Mouse (Mus musculus): ENCODE data around the gene Vmn1r71. TPM values are rescaled to one million over a fixed set of nuclear protein-coding genes. Genes with fewer than 3 reads are reported as not detected.

The Vmn1r71 gene
- not detected in 2 replicates for polyA plus RNA-seq (2012; rRNA removed)

DNA sequence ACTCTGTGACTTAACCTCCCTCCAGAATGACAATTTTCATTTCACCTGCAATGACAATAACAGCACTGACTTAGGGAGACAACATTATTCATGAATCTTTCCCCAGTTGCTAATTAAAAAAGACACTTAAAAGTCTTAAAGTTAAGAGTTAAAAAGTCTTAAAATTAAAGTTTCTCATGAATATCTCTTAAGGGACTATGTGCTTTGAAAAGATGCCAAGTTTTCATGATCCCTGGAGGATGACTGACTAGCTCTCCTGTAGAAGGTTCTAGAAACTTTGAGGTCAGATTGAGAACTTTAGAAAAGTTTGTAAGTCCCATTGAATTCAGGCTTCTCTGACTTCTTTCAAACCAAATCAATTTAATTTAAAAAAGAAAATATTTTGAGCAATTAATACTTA is at the start of gene Vmn1r71:
Gene Vmn1r71 (minus strand): TSS at position 101 of the 400 bp plus-strand sequence.

Other genes starting within 250 kb of the Vmn1r71 start
- not detected in 2 replicates for gene Vmn1r68, start 195.9 kb downstream of the Vmn1r71 start, polyA plus RNA-seq (2012; rRNA removed)
- not detected in 2 replicates for gene Vmn1r69, start 140.7 kb downstream of the Vmn1r71 start, polyA plus RNA-seq (2012; rRNA removed)
- not detected in 2 replicates for gene Vmn1r70, start 122.8 kb downstream of the Vmn1r71 start, polyA plus RNA-seq (2012; rRNA removed)
- gene Nlrp4b, start 66.6 kb downstream of the Vmn1r71 start, polyA plus RNA-seq (2012; rRNA removed) = not detected in 2 replicates
- not detected in 2 replicates for gene Zscan4b, start 150.7 kb upstream of the Vmn1r71 start, polyA plus RNA-seq (2012; rRNA removed)

Measured in central nervous system, embryonic 11.5 days (tissue).